Mouse (Mus musculus) heart, postnatal 25 days (tissue): ENCODE results near the gene Med24. TPM values are rescaled to one million over a fixed set of nuclear protein-coding genes. Genes with fewer than 3 reads are reported as not detected.
"Not testable (repeated sequence)": the region's sequence is repeated elsewhere in the genome, so short reads cannot be mapped to it uniquely, and the experiment has no call there.

Source experiments
- DNase-seq: peaks from one replicate; pipeline ENCODE4 v3.0.0; 2022; ENCODE audit warnings: low spot score
- intact Hi-C: fragments of 180-260 bp; cut with DNase I; formaldehyde crosslinking; loops from one replicate; pipeline ENCODE4 v1.15.1; 2025
- total RNA-seq, 2 experiments: library from RNA; stranded (reverse); gene quantifications; 2 replicates each; pipeline ENCODE4 v1.2.3; 2021

Med24 gene
- total RNA-seq, 2 experiments from 2014 or later: 45.2 to 48.8 TPM

DNA sequence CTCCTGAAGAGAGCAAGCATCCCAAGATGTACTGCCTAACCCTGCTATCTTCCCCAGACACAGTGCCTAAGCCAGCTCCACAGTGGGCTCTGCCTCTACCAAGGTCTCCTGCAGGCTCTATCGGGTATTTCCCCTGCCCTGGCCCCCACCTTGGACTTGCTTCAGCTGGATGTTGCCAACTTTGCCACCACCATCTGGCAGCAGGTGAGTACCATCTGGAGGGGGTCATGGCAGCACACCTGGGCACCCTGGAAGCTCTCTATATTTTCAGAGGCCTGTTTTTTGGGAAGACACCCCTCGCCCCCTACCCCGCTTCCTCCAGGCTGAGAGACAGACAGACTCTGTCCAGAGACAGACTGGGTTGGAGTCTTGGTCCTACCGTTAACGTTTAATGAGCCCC, 26.9 kb downstream of the Med24 start:
- DNase-seq: no peak
- intact Hi-C loops: loop anchor here (5.0 kb wide), 1 partner anchor 205 kb away; the partner anchor contains the start of gene Cdc6

DNA sequence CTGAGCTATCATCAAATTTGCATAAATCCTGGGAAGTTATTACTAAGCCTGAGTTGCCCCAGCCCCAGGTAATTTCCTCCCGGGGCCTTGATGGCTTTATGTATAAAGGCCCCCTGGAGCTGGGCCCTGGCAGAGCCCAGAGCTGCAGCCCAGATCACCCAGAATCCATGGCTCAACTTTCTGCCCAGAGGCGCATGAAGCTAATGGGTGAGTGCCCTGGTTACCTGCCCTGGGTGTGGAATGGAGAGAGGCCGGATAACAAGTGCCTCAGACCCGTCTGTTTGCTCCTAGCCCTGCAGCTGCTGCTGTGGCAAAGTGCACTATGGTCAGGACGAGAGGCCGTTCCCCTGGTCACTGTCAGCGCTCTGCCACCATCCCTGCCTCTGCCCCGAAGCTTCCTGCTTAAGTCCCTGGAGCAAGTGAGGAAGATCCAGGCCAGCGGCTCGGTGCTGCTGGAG, 28.0 kb downstream of the Med24 start, which contains the start of gene Csf3:
Csf3 (plus strand) TSS at position 51 of the 458 bp plus-strand sequence.
- intact Hi-C loops: loop anchor here (5.0 kb wide), 1 partner anchor 206 kb away; the partner anchor contains the start of gene Cdc6
- no peak for DNase-seq

DNA sequence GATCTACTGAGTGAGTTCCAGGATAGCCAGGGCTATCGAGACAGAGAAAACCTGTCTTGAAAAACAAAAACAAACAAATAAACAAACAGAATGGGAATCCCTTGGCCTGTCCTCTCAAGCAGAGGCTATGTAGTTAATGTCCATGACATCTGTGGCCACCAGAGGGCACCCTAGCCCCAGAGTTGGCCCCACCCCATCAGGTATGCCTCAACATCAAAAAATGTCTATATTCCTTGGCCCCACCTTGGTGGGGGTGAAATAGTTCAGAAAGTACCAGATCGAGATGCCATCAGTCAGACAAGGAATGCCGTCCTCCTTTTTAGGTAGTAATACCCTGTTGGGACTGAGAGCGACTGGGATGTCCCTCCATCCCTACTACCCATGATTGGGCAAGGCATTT, 29.3 kb downstream of the Med24 start:
- DNase-seq: peak; percentile 54
- intact Hi-C loops: loop anchor here (2.0 to 5.0 kb wide), 2 partner anchors 129 to 207 kb away; partner anchors contain the start of gene Cdc6

DNA sequence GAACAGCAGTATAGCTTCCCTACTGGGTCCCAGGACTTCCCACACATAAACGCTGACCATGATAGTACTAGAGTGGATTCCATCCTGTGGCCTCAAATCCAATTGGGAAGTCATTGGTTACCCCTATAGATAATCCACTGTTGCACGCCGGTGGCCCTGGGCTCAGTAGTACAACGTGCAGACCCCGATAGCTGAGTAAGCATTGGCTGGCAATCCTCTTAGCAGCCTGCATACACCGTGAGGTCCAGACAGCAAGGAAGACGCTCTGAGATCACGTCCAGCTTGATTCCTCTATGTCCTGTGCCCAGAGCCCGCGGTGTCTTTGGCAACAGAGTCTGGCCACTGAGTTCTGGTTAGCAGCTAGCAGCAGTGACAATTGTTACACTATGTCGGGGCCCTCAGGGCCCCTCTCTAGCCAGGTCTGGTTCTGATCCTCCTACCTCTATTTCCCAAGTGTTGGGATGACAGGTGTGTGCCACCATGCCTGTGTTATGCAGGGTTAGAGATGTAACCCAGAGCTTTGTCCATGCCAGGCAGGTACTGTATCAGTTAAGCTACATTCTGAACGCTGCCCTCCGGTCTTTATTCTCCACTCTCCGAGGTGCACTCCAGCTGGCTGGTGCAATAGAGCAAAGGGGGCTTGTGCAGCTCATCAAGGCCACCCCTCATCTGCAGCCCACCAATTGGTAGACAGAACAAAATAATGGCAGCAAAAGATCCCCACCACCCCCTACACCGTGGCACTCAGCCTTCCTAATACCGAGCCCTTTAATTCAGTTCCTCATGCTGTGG, 30.2 kb downstream of the Med24 start:
- intact Hi-C loops: loop anchor here (2.0 kb wide), 1 partner anchor 130 kb away; no protein-coding TSS in a partner anchor
- no peak for DNase-seq

DNA sequence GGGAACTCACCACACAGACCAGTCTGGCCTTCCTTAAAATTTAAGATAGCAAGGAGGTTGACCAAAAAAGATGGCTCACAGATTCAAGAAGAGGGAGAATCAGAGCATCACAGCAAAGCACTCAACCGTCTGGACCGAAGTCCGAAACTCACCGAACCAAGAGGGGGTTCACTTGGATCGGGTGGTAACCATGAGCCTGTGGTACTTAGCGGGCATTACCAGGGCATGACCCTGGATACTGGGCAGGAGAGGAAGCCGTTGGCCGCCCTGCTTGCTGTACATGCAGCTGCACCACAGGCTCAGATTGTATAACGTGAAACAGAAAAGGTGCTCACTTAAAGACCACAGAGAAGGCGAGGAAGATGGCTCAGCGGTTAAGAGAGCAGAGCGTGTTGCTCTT, 32.0 kb downstream of the Med24 start:
- intact Hi-C loops: no loop called here
- no peak for DNase-seq

DNA sequence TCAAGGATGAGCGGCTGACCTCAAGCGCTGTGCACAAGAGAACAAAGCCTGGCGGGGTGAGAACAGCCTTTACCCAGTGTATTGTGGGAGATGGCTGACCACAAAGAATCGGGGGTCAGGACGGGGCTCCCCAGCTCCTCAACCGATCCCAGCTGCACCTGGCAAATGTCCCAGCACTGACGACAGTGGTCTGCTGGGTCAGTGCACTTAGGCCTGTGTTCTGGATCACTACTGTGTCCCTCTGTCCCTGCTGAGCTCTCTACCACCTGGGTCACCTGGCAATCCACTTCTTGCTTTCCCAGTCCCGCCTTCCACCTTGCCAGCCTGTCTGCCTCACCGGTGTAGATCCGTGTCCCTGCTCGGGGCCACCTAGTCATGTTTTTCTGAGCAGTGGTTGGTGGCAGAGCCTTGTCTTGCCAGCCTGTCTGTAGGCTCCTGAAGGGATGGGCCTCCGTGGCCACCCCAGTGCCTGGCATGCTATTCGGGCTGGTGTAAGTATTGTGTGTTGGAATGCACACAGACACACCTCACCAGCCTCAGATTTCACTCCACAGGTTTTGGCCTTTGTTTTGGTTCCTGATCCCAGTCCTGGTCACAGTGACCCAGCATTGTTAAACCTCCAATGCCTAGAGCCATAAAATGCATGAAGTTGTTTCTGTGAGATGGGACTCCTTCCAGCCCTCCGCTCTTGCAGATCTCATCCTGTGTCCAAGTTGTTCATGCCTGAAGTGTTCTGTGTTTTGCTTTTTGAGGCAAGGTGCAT, 32.6 kb downstream of the Med24 start:
- DNase-seq: no peak
- intact Hi-C loops: no loop called here

DNA sequence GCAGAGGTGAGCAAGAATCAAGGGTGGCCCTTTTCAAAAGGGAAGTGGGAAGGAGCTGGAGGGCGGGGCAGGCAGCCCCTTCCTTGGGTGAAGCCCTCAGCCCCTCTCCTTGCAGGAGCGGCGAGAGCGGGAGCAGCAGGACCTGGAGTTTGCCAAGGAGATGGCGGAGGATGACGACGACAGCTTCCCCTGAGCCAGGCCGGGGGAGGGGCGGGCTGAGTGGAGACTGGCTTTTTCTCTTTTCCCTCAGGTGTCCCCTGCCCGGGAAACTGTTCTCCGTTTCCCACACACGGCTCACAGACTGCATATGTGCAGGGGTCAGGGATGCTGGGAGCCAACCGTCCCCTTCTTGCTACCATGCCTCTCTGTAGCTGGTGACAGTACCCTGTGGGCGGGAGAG, 33.8 kb downstream of the Med24 start:
- no peak for DNase-seq
- intact Hi-C loops: no loop called here

DNA sequence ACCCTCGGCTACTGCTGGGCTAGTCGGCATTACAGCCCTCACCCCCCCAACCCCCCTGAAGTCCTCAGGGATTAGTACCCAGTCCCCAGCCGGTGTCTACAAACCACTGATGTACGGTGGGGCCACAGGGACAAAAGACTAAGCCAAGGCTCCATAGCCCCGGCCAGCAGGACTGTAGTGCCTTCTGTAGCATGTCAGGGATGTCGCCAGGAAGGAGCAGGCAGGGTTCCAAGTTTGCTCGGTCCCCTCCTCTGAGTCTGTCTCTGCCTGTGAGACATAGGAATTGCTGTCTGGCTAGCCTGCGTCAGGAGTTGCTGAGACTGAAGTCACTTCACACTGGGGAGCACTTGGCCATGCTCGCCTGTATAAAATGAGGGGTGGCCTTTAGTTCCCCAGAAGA, 34.9 kb downstream of the Med24 start:
- intact Hi-C loops: no loop called here
- DNase-seq: no peak

DNA sequence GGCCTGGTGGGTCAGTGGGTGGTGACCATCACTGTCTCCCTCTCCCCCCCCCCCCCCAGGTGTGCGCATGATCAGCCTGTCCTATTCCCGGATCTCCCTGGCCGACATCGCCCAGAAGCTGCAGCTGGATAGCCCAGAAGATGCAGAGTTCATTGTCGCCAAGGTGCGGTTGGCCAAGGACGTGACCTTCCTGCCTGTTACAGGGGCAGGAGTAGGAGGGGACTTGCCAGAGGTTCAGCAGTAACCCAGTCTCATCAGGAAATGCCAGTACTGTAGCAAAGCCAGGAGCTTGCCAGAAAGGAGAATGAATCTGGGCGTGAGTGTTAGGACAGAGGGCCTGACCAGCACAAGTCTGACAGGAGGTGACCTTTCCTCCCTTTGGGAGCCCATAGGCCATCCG, 35.5 kb downstream of the Med24 start:
- intact Hi-C loops: no loop called here
- DNase-seq: no peak

DNA sequence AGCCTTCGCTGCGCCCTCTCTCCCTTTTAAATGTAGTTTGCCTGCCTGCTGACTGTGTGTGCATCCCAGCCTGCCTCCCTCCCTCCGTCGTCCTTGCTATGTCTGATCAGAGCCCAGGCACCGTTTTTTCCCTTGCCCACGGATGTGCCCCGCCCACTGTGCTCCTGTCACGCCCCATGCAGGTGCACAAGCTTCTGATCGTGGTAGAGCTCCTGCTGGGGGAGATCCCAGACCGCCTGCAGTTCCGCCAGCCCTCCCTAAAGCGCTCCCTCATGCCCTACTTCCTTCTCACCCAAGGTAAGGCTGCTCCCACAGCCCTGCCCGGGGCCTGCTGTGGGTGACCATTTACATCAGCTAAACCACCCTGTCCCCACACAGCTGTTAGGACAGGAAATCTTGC, 36.0 kb downstream of the Med24 start:
- no peak for DNase-seq
- intact Hi-C loops: no loop called here

DNA sequence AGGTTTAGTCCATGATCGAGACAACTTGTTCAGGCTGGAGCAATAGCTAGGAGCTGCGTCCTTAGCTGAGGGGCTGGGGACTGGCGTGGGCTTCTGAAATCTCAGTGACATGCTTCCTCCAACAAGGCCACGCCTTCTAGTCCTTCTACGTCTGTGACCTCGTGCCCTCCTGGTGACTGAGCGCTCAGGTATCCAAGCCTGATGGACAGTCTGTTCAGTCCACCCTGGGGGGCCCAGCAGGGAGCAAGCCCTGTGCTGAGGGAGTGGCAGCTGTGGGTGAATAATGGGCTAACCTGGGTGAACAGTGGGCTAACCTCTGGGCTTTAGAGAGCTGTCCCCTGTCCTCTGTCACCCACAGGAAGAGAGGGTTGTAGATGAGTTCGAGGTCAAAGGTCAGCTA, 41.2 kb downstream of the Med24 start:
- DNase-seq: no peak
- intact Hi-C loops: no loop called here

DNA sequence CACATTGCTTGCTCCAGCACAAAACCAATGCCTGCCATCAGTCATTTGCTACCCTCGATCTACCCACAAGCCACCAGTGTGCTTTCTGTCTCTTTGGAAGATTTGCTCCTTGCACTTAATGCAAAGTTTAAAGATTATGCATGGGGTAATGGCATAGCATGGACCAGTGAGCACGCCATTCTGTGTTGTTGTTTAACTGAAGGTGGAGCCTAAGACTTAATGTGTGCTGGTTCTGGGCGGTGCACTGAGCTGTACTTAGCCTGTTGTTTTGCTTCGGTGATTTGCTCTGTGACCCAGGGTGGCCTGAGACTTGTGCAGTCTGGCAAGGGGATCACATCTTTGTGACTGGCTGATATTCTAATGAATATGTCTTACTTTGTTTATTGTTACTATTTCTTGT, 42.3 kb downstream of the Med24 start:
- intact Hi-C loops: no loop called here
- no peak for DNase-seq

DNA sequence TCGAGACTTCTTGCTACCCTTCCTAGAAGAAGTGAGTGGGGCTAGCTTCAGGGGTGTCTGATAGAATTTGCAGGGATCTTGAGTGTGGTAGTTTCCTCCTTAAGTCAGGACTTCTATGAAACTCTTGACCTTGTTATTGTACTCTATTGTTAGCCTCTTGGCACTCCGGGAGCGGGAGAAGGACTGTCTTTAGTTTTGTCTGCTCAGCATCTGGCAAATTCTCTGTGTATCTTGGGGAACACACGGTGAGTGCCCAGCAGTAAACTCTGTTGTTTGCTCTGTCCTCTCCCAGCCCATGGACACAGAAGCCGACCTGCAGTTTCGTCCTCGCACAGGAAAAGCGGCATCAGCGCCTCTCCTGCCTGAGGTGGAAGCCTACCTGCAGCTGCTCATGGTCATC, 43.6 kb downstream of the Med24 start:
- intact Hi-C loops: no loop called here
- no peak for DNase-seq

DNA sequence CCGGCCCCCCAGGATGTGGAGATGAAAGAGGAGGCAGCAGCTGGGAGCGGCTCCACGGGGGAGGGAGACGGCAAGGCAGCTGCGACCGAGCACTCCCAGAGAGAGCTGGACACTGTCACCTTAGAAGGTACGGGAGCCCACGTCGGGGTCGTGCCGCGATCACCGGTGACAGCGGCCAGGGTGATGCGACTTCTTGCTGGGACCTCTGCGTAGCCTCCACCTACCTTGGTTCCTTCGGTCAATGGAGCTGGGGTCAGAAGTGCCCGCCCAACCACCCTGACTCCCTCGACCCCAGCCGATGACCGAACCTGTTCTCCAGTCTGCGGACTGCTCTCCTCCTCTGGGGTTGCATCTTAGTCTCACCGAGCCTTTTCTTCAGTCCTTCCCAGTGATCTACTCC, 46.4 kb downstream of the Med24 start:
- no peak for DNase-seq
- intact Hi-C loops: no loop called here

DNA sequence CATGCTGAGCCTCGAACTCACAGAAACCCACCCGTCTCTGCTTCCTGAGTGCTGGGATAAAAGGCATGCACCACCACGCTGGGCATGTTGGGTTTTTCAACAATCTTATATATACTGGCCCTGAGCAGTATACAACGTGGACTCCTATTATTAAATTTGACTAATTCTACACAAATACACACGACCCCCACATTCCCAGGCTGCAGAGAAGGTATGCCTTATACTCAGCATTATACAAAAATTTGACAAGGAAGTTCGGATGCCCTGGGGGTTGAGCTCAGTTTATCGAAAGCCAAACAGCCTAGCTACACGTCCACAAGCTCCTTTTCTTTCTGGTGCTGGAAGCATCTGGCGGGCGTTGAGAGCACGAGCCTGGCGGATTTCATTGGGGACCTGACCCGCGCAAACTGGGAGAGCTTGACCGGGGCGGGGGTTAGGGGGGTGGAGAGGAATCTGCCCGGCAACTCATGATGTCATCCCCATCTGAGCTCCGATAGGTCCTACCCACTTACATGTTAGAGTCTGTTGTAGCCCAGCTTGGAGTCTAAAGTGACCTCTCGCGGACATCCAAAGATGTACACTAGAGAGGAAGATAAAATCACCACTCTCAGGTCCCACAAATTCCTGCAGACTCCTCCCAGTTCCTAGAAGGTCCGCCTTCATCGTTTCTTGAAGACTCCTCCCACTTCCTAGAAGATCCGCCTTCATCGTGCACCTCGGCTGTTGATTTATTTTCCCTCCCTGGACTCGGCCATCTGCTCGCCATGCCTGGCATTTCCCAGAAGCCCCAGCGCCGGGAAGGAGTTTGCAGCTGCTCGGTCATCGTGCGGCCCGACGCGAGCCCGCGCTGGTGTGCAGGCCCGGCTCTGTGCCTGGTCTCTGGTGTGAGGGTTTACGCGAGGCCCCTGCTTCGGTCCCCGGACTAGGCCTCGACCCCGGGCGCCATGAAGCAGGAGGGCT, 47.2 kb downstream of the Med24 start, which contains the start of gene Psmd3:
Psmd3 (plus strand) TSS at position 769 of the 960 bp plus-strand sequence.
- intact Hi-C loops: no loop called here
- peak; percentile 93 for DNase-seq

DNA sequence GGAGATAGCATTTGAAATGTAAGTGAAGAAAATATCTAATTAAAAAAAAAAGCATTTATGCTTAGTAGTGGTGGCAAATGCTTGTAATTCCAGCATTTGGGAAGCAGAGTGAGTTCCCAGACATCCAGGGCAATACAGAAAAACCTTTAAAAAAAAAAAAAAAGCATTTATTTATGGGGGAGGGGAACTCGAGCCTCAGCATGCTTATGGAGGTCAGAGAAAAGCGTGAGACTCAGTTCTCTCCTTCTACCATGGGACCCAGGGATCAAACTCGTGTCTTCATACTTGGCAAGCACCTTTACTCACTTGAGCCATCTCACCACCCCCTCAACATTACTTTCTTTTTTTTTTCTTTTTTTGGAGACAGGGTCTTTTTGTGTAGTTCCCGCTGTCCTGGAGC, 48.0 kb downstream of the Med24 start:
- DNase-seq: no peak
- intact Hi-C loops: no loop called here

DNA sequence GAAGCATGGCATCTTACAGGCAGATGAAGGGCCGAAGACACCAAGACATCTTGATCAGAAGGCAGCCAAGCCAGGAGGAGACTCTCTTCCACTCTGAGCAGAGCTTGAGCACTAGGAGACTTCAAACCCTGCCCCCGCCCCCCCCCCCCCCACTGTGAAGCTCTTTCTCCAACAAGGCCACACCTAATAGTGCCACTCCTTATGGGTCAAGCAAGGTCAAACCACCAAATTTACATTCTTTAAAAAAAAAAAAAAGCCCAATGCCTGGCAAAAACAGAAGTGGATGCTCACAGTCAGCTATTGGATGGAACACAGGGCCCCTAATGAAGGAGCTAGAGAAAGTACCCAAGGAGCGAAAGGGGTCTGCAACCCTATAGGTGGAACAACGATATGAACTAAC, 48.6 kb downstream of the Med24 start:
- intact Hi-C loops, DNase-seq: not testable (repeated sequence)

DNA sequence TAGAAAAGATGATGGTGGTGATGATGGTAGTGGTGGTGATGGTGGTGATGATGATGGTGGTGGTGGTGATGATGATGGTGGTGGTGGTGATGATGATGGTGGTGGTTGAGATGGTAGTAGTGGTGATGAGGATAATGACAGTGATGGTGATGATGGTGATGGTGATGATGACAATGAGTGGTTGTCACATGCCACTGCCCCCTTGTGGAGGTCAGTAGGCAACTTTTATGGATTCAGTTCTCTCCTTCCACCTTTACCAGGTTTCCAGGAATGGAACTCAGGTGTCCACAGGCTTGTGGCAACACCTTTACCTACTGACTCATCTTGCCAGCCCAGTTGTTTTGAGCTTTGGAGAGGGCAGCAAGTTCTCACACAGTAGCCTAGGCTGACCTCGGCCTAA, 49.2 kb downstream of the Med24 start:
- intact Hi-C loops: no loop called here
- DNase-seq: no peak

DNA sequence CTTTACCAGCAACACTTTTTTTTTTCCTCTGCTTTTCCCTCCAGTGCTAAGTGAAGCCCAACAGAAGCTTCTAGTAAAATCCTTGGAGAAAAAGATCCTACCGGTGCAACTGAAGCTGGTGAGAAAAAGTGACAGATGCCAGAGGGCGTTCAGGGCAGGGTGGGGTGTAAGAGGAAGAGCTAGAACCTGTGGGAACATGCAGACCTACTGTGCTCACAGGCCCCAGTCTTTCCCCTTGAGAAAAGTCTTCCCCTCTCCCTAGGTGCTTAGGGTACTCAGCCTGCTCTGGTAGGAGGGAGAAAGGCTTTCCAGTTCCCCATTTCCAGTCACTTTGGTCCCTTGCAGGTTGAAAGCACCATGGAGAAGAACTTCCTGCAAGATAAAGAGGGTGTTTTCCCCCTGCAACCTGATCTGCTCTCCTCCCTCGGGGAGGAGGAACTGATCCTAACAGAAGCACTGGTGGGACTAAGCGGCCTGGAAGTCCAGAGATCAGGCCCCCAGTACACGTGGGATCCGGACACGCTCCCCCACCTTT, 53.3 kb downstream of the Med24 start:
- no peak for DNase-seq
- intact Hi-C loops: loop anchor here (2.0 kb wide), 1 partner anchor 19 kb away; no protein-coding TSS in a partner anchor
